Mouse (Mus musculus): Measurements from ENCODE around the gene Mn1.

- TF ChIP-seq MAZ (IDR thresholded peaks at IDR 0.05; ENCODE audit: low read depth, low read length) (no peak), POLR2AphosphoS5 (IDR thresholded peaks at IDR 0.05; ENCODE audit: borderline replicate concordance, low read depth, low read length) (no peak), GATA1 (IDR thresholded peaks at IDR 0.05; ENCODE audit: low read depth, low read length) (no peak), USF2 (IDR thresholded peaks at IDR 0.05; ENCODE audit: borderline replicate concordance in 1 of 2, insufficient read depth in 1 of 2, low read depth in 1 of 2, low read length in 2 of 2) (no peak), CTCF (IDR thresholded peaks at IDR 0.05 in 2 of 3, conservative IDR thresholded peaks at IDR 0.05 in 1 of 3; ENCODE audit: control insufficient read depth in 1 of 3, insufficient read depth in 1 of 3, low read depth in 2 of 3, low read length in 3 of 3, poor library complexity in 1 of 3, severe bottlenecking in 1 of 3) (peak in 2 of 3 experiments; percentile 1 to 10; a peak in 1 of 6 replicates)
These were observed 7.6 kb upstream of the Mn1 start for GRCm38 (mm10) chr5:111409412-111410044.

Measured in MEL (cell line).